Comparison of ENCODE assay signal across 10 mouse cellular contexts in the genomic region with DNA sequence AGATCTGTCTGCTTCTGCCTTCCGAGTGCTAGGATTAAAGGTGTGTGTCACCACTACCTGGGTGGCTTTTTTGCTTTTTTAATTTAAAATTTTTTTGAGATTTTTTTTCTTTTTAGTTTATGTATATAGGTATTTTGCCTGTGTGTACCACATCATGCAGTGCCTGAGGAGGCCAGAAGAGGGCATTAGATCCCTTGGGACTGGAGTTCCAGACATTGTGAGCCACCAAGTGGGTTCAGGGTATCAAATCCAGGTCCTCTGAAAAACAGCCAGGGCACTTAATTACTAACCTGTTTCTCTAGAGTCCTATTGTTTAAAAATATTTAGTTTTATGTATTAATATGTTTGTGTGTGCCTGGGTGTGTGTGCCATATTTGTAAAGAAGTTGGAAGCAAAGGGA. TPM values are rescaled to one million over a fixed set of nuclear protein-coding genes. Genes with fewer than 3 reads are reported as not detected.
DNase-seq lines count a peak whose midpoint lies in the region; ATAC-seq lines count a peak whose summit lies in the region.
"Had no signal": no experiment of that assay in that cellular context is flagged by ENCODE, and none has a peak within 500 bp of the region (broad histone marks: within the 10 kb centered on the region; RNA-seq: fewer than 3 reads in every experiment).

No protein-coding gene starts in this region.

- no peaks in the 10 kb centered on the region for H3K36me3 ChIP-seq in hindbrain, embryonic 11.5 days (ENCODE audit: control insufficient read depth, insufficient read depth, low read length)
- H3K36me3 ChIP-seq in hindbrain, embryonic 12.5 days: no peaks in the 10 kb centered on the region
- H3K36me3 ChIP-seq in limb, embryonic 11.5 days (ENCODE audit: control insufficient read depth, insufficient read depth, low read length): no peaks in the 10 kb centered on the region
- H3K36me3 ChIP-seq: heart, embryonic 13.5 days; liver, embryonic 15.5 days had no signal

- H3K9ac ChIP-seq in hindbrain, embryonic 11.5 days (ENCODE audit: low read depth, low read length): no peak overlapping the region
- no peak overlapping the region for H3K9ac ChIP-seq in hindbrain, embryonic 12.5 days
- no peak overlapping the region for H3K9ac ChIP-seq in limb, embryonic 11.5 days (ENCODE audit: low read length)
- H3K9ac ChIP-seq: heart, embryonic 13.5 days; liver, embryonic 15.5 days had no signal

- DNase-seq in hindbrain, embryonic 11.5 days (ENCODE audit: low spot score): peak; percentile 45
- DNase-seq in 3T3-L1 (ENCODE audit: low read depth, low spot score) (peak; percentile 55), MEL-GATA-1-ER (ENCODE audit: extremely low read depth, low read depth) (peak; percentile 24), MN1 (ENCODE audit: low spot score) (no peak)
- peak; percentile 53 for DNase-seq in limb, embryonic 11.5 days (ENCODE audit: low spot score)
- no peak for DNase-seq in gastrocnemius, adult 8-10 months (ENCODE audit: low spot score in 2 of 2)

- no peaks in the 10 kb centered on the region for H3K9me3 ChIP-seq in hindbrain, embryonic 11.5 days (ENCODE audit: control insufficient read depth, low read length)
- no peaks in the 10 kb centered on the region for H3K9me3 ChIP-seq in hindbrain, embryonic 12.5 days (replicated peaks)
- H3K9me3 ChIP-seq in limb, embryonic 11.5 days (ENCODE audit: control insufficient read depth, low read length): no peaks in the 10 kb centered on the region
- H3K9me3 ChIP-seq: heart, embryonic 13.5 days; liver, embryonic 15.5 days had no signal

- H3K27ac ChIP-seq in hindbrain, embryonic 11.5 days (ENCODE audit: low read depth, low read length): no peak overlapping the region
- no peak overlapping the region for H3K27ac ChIP-seq in hindbrain, embryonic 12.5 days
- no peak overlapping the region for H3K27ac ChIP-seq in limb, embryonic 11.5 days (replicated peaks; ENCODE audit: low read depth, low read length)
- H3K27ac ChIP-seq: heart, embryonic 13.5 days; liver, embryonic 15.5 days had no signal

- H3K4me1 ChIP-seq in hindbrain, embryonic 11.5 days (replicated peaks; ENCODE audit: control insufficient read depth, insufficient read depth, low read length): no peaks in the 10 kb centered on the region
- H3K4me1 ChIP-seq in hindbrain, embryonic 12.5 days: peaks cover 2% of the 10 kb centered on the region; the same call in 1 of the 2 replicates
- H3K4me1 ChIP-seq in limb, embryonic 11.5 days (ENCODE audit: control insufficient read depth, insufficient read depth, low read length): no peaks in the 10 kb centered on the region
- H3K4me1 ChIP-seq: heart, embryonic 13.5 days had no signal

- 87% methylated on average over 1 of the region's 1 CpGs for WGBS in hindbrain, embryonic 11.5 days
- 66% methylated on average over 1 of the region's 1 CpGs for WGBS in hindbrain, embryonic 12.5 days
- WGBS in limb, embryonic 11.5 days: 74% methylated on average over 1 of the region's 1 CpGs

- no peak overlapping the region for H3K4me2 ChIP-seq in hindbrain, embryonic 11.5 days (replicated peaks; ENCODE audit: low read depth, low read length)
- no peak overlapping the region for H3K4me2 ChIP-seq in hindbrain, embryonic 12.5 days (replicated peaks)
- no peak overlapping the region for H3K4me2 ChIP-seq in limb, embryonic 11.5 days (ENCODE audit: low read depth, severe bottlenecking)
- H3K4me2 ChIP-seq: heart, embryonic 13.5 days; liver, embryonic 15.5 days had no signal

- no peak overlapping the region for H3K4me3 ChIP-seq in hindbrain, embryonic 11.5 days (ENCODE audit: low read depth, low read length)
- no peak overlapping the region for H3K4me3 ChIP-seq in hindbrain, embryonic 12.5 days
- H3K4me3 ChIP-seq in limb, embryonic 11.5 days (ENCODE audit: low read depth, low read length): no peak overlapping the region
- H3K4me3 ChIP-seq: heart, embryonic 13.5 days; liver, embryonic 15.5 days had no signal

- no peak for ATAC-seq in hindbrain, embryonic 11.5 days (ENCODE audit: low FRiP score)
- no peak for ATAC-seq in hindbrain, embryonic 12.5 days (ENCODE audit: low FRiP score)
- no peak for ATAC-seq in limb, embryonic 11.5 days (ENCODE audit: insufficient number of reproducible peaks, low FRiP score, low TSS enrichment, low read depth)
- no peak for ATAC-seq in inflammation-experienced regulatory T-cells, adult 6 months

- H3K27me3 ChIP-seq in hindbrain, embryonic 11.5 days (ENCODE audit: control insufficient read depth, insufficient read depth, low read length): no peaks in the 10 kb centered on the region; the same call in 1 of the 2 replicates
- H3K27me3 ChIP-seq in hindbrain, embryonic 12.5 days: peaks cover 7% of the 10 kb centered on the region; the same call in 1 of the 2 replicates
- no peaks in the 10 kb centered on the region; the same call in 1 of the 2 replicates for H3K27me3 ChIP-seq in limb, embryonic 11.5 days (ENCODE audit: control insufficient read depth, insufficient read depth, low read length)

RNA-seq across cellular contexts. Expression of a gene that starts 4.9 kb away (rescaled TPM):
- polyA plus RNA-seq in hindbrain, embryonic 11.5 days (2014; fragmentation: Nextera tagmentation; extraction: Ambion mirVana): 0.28 TPM in 1 of 2 replicates, not detected in the other
- polyA plus RNA-seq in hindbrain, embryonic 12.5 days (2016; fragmentation: Nextera tagmentation; extraction: Ambion mirVana): 0.30 and 0.43 TPM in 2 replicates
- polyA plus RNA-seq in limb, embryonic 11.5 days (2014; fragmentation: Nextera tagmentation; extraction: Ambion mirVana): 0.33 and 0.44 TPM in 2 replicates
- polyA plus RNA-seq in inflammation-experienced regulatory T-cells, adult 6 months (2017; shearing (Covaris generic)): not detected
- total RNA-seq in gastrocnemius, adult 8-10 months (2022): not detected
- polyA plus RNA-seq: liver, embryonic 15.5 days had no signal

RNA-seq across cellular contexts. Expression of a gene that starts 19.1 kb away (rescaled TPM):
- polyA plus RNA-seq in hindbrain, embryonic 11.5 days (2014; fragmentation: Nextera tagmentation; extraction: Ambion mirVana): 2.6 and 3.3 TPM in 2 replicates
- polyA plus RNA-seq in hindbrain, embryonic 12.5 days (2016; fragmentation: Nextera tagmentation; extraction: Ambion mirVana): 7.8 and 9.4 TPM in 2 replicates
- polyA plus RNA-seq in limb, embryonic 11.5 days (2014; fragmentation: Nextera tagmentation; extraction: Ambion mirVana): 4.2 and 4.5 TPM in 2 replicates
- 10 to 100 TPM in 2 of 3 experiments, 1 to 10 TPM in 1; 9.0 to 11.0 (median 10.1) TPM for polyA plus RNA-seq in inflammation-experienced regulatory T-cells, adult 6 months (2017; shearing (Covaris generic))
- 10 to 100 TPM; 10.6 to 28.0 (median 19.9) TPM for total RNA-seq in gastrocnemius, adult 8-10 months (2022)

RNA-seq across cellular contexts. Expression of a gene that starts 48.1 kb away (rescaled TPM):
- polyA plus RNA-seq in hindbrain, embryonic 11.5 days (2014; fragmentation: Nextera tagmentation; extraction: Ambion mirVana): not detected in 2 replicates
- polyA plus RNA-seq in hindbrain, embryonic 12.5 days (2016; fragmentation: Nextera tagmentation; extraction: Ambion mirVana): not detected in 2 replicates
- not detected in 2 replicates for polyA plus RNA-seq in limb, embryonic 11.5 days (2014; fragmentation: Nextera tagmentation; extraction: Ambion mirVana)
- polyA plus RNA-seq in inflammation-experienced regulatory T-cells, adult 6 months (2017; shearing (Covaris generic)): not detected
- total RNA-seq in gastrocnemius, adult 8-10 months (2022): not detected
- polyA plus RNA-seq: heart, embryonic 13.5 days had no signal

RNA-seq across cellular contexts. Expression of a gene that starts 59.8 kb away (rescaled TPM):
- polyA plus RNA-seq in hindbrain, embryonic 11.5 days (2014; fragmentation: Nextera tagmentation; extraction: Ambion mirVana): 0.74 and 1.4 TPM in 2 replicates
- polyA plus RNA-seq in hindbrain, embryonic 12.5 days (2016; fragmentation: Nextera tagmentation; extraction: Ambion mirVana): 0.81 and 1.8 TPM in 2 replicates
- polyA plus RNA-seq in limb, embryonic 11.5 days (2014; fragmentation: Nextera tagmentation; extraction: Ambion mirVana): 0.85 and 1.4 TPM in 2 replicates
- under 1 TPM in 1 of 3 experiments, not detected in 2; 0.54 TPM for polyA plus RNA-seq in inflammation-experienced regulatory T-cells, adult 6 months (2017; shearing (Covaris generic))
- total RNA-seq in gastrocnemius, adult 8-10 months (2022): 1 to 10 TPM; 1.9 to 4.8 (median 3.3) TPM

Comparison
In these comparisons a context has a peak if more than half of its experiments do, and no peak if none do; other contexts are left out.
1. DNase-seq: peak in hindbrain, embryonic 11.5 days (single experiment), 3T3-L1 (single experiment), MEL-GATA-1-ER (single experiment) and limb, embryonic 11.5 days (single experiment); none in MN1 (single experiment) and gastrocnemius, adult 8-10 months (0 of 2).